Mouse (Mus musculus) liver, embryonic 11.5 days (tissue): ENCODE measurements at regions not wholly inside any gene's neighbourhood (a gene's known extent, or its start where the extent isn't known, plus 50 kb on each side); places are given as distances from the start of the nearest gene placed in this dataset.
"Not testable (repeated sequence)": the region's sequence is repeated elsewhere in the genome, so short reads cannot be mapped to it uniquely, and the experiment has no call there.

Experiments
- ATAC-seq: fragments of 200-750 bp; cut with Nextera tagmentation; replicated peaks from 2 replicates; pipeline ENCODE4 v1.8.0; 2017; ENCODE audit warnings: moderate number of reproducible peaks, mild to moderate bottlenecking, moderate TSS enrichment, moderate library complexity; ENCODE audit not compliant: low FRiP score
- DNase-seq: peaks from one replicate; pipeline ENCODE4 v3.0.0-alpha.2; 2017; ENCODE audit warnings: low spot score
- H3K27ac ChIP-seq: fragments of 300-500 bp; sonication (generic); 2 replicates; pipeline ENCODE4 v1.5.1; 2014; ENCODE audit warnings: mild to moderate bottlenecking, low read depth, low read length, control low read depth
- H3K27me3 ChIP-seq: fragments of 300-500 bp; sonication (generic); replicated peaks from 2 replicates; pipeline ENCODE4 v1.6.1; 2014; ENCODE audit warnings: low read length, mixed read lengths; ENCODE audit not compliant: control insufficient read depth, insufficient read depth
- H3K36me3 ChIP-seq: fragments of 300-500 bp; sonication (generic); 2 replicates; pipeline ENCODE4 v1.6.1; 2014; ENCODE audit warnings: mild to moderate bottlenecking, low read length, moderate library complexity, mixed read lengths; ENCODE audit not compliant: control insufficient read depth, insufficient read depth
- H3K4me1 ChIP-seq: fragments of 300-500 bp; sonication (generic); replicated peaks from 2 replicates; pipeline ENCODE4 v1.6.1; 2014; ENCODE audit warnings: low read length, mixed read lengths; ENCODE audit not compliant: control insufficient read depth, insufficient read depth
- H3K4me2 ChIP-seq: fragments of 300-500 bp; sonication (generic); 2 replicates; pipeline ENCODE4 v1.6.1; 2014; ENCODE audit warnings: mild to moderate bottlenecking, control low read depth, moderate library complexity
- H3K4me3 ChIP-seq: fragments of 300-500 bp; sonication (generic); 2 replicates; pipeline ENCODE4 v1.5.1; 2014; ENCODE audit warnings: low read depth, low read length, control low read depth
- H3K9ac ChIP-seq: fragments of 300-500 bp; sonication (generic); 2 replicates; pipeline ENCODE4 v1.6.1; 2014; ENCODE audit warnings: low read depth, low read length, control low read depth
- H3K9me3 ChIP-seq: fragments of 300-500 bp; sonication (generic); 2 replicates; pipeline ENCODE4 v1.6.1; 2016; ENCODE audit warnings: low read length, inconsistent platforms, mixed read lengths; ENCODE audit not compliant: control insufficient read depth
- WGBS: fragments of 180-500 bp; shearing (Covaris S2); extraction: QIAGEN DNeasy Blood & Tissue Kit; methylation state at CpG from one replicate; pipeline ENCODE4 v1.1.7; 2014; 5-methylcytosine and 5-hydroxymethylcytosine counted together

- DNase-seq, result no peak
These were observed 221.0 kb downstream of the Kif20b start for GRCm38 (mm10) chr19:35143131-35143530.

GRCm38 (mm10) chr19:35143781-35144180 is 221.6 kb downstream of the Kif20b start:
- no peak overlapping the region for H3K27ac ChIP-seq
- DNase-seq, result no peak
- WGBS, result 50% methylated on average over 2 of the region's 2 CpGs
- no peaks in the 10 kb centered on the region for H3K36me3 ChIP-seq
- no peak overlapping the region for H3K9ac ChIP-seq
- no peaks in the 10 kb centered on the region for H3K9me3 ChIP-seq
- no peak overlapping the region for H3K4me3 ChIP-seq
- H3K27me3 ChIP-seq, result no peaks in the 10 kb centered on the region
- H3K4me1 ChIP-seq, result no peaks in the 10 kb centered on the region
- H3K4me2 ChIP-seq, result no peak overlapping the region
- no peak for ATAC-seq

More at GRCm38 (mm10) chr19:35143131-35143530, 221.0 kb downstream of the Kif20b start:
- H3K4me3 ChIP-seq, result no peak overlapping the region
- no peak for ATAC-seq
- H3K4me2 ChIP-seq, result no peak overlapping the region
- H3K27ac ChIP-seq, result no peak overlapping the region
- no peaks in the 10 kb centered on the region for H3K27me3 ChIP-seq
- no peaks in the 10 kb centered on the region for H3K36me3 ChIP-seq
- no peaks in the 10 kb centered on the region for H3K9me3 ChIP-seq
- H3K4me1 ChIP-seq, result no peaks in the 10 kb centered on the region
- no peak overlapping the region for H3K9ac ChIP-seq

GRCm38 (mm10) chr19:35149476-35149875 is 227.3 kb downstream of the Kif20b start:
- ATAC-seq, H3K4me3 ChIP-seq, H3K27ac ChIP-seq, H3K36me3 ChIP-seq, H3K27me3 ChIP-seq, H3K9ac ChIP-seq, H3K9me3 ChIP-seq, DNase-seq, H3K4me2 ChIP-seq: not testable (repeated sequence)
- H3K4me1 ChIP-seq, result peaks cover 12% of the 10 kb centered on the region
- 53% methylated on average over 2 of the region's 2 CpGs for WGBS

GRCm38 (mm10) chr19:35150780-35151725 is 228.9 kb downstream of the Kif20b start:
- ATAC-seq (no peak), DNase-seq (no peak)
- H3K36me3 ChIP-seq, result no peaks in the 10 kb centered on the region
- H3K27ac ChIP-seq, result no peak overlapping the region
- H3K4me3 ChIP-seq, result no peak overlapping the region
- 46% methylated on average over 6 of the region's 6 CpGs for WGBS
- H3K4me2 ChIP-seq, result peak overlapping the region; percentile 40; the same call in 1 of the 2 replicates
- peaks cover 12% of the 10 kb centered on the region for H3K4me1 ChIP-seq
- no peaks in the 10 kb centered on the region for H3K27me3 ChIP-seq
- no peaks in the 10 kb centered on the region for H3K9me3 ChIP-seq
- H3K9ac ChIP-seq, result no peak overlapping the region

GRCm38 (mm10) chr19:35151841-35152240 is 229.7 kb downstream of the Kif20b start:
- Histone ChIP-seq H3K27me3 (no peaks in the 10 kb centered on the region), H3K4me3 (no peak overlapping the region), H3K4me1 (peaks cover 12% of the 10 kb centered on the region), H3K27ac (no peak overlapping the region), H3K36me3 (no peaks in the 10 kb centered on the region), H3K9ac (no peak overlapping the region), H3K9me3 (no peaks in the 10 kb centered on the region), H3K4me2 (peak overlapping the region; percentile 40; the same call in 1 of the 2 replicates)
- peak; percentile 69 for ATAC-seq
- no peak for DNase-seq
- WGBS, result 41% methylated on average over 5 of the region's 5 CpGs

GRCm38 (mm10) chr19:35157849-35158248 is 235.7 kb downstream of the Kif20b start:
- Histone ChIP-seq H3K27me3 (no peaks in the 10 kb centered on the region), H3K9me3 (no peaks in the 10 kb centered on the region), H3K27ac (no peak overlapping the region), H3K9ac (no peak overlapping the region), H3K4me1 (no peaks in the 10 kb centered on the region), H3K36me3 (no peaks in the 10 kb centered on the region), H3K4me3 (no peak overlapping the region), H3K4me2 (no peak overlapping the region)
- WGBS, result 87% methylated on average over 3 of the region's 3 CpGs
- ATAC-seq (no peak), DNase-seq (no peak)

GRCm38 (mm10) chr19:35164727-35165126 is 242.6 kb downstream of the Kif20b start:
- Histone ChIP-seq H3K4me1 (no peaks in the 10 kb centered on the region), H3K27me3 (no peaks in the 10 kb centered on the region), H3K9me3 (no peaks in the 10 kb centered on the region), H3K36me3 (no peaks in the 10 kb centered on the region), H3K4me3 (no peak overlapping the region), H3K4me2 (no peak overlapping the region), H3K9ac (no peak overlapping the region), H3K27ac (no peak overlapping the region)
- DNase-seq (no peak), ATAC-seq (peak; percentile 79)
- WGBS, result 52% methylated on average over 2 of the region's 2 CpGs

- WGBS, result 55% methylated on average over 2 of the region's 2 CpGs
- H3K27me3 ChIP-seq, result no peaks in the 10 kb centered on the region
- H3K36me3 ChIP-seq, result no peaks in the 10 kb centered on the region
- no peak overlapping the region for H3K27ac ChIP-seq
- DNase-seq, result no peak
- peak; percentile 91 for ATAC-seq
- H3K9ac ChIP-seq, result no peak overlapping the region
- H3K9me3 ChIP-seq, result no peaks in the 10 kb centered on the region
- no peak overlapping the region for H3K4me3 ChIP-seq
- no peaks in the 10 kb centered on the region; the same call in 1 of the 2 replicates for H3K4me1 ChIP-seq
- no peak overlapping the region for H3K4me2 ChIP-seq
These were observed 248.4 kb downstream of the Kif20b start for GRCm38 (mm10) chr19:35170554-35170953.

GRCm38 (mm10) chr19:35180102-35180501 is 257.9 kb downstream of the Kif20b start:
- H3K27me3 ChIP-seq, result no peaks in the 10 kb centered on the region
- ATAC-seq (no peak), DNase-seq (no peak)
- H3K4me3 ChIP-seq, result no peak overlapping the region
- H3K4me2 ChIP-seq, result no peak overlapping the region
- 89% methylated on average over 1 of the region's 1 CpGs for WGBS
- H3K9ac ChIP-seq, result no peak overlapping the region
- no peaks in the 10 kb centered on the region for H3K4me1 ChIP-seq
- H3K36me3 ChIP-seq, result no peaks in the 10 kb centered on the region
- no peak overlapping the region for H3K27ac ChIP-seq
- no peaks in the 10 kb centered on the region for H3K9me3 ChIP-seq
